Mouse (Mus musculus): Measurements from ENCODE around the gene E330009J07Rik.
A peak's percentile ranks its signal among the peaks of the same experiment; 100 is the strongest.

E330009J07Rik gene

DNA sequence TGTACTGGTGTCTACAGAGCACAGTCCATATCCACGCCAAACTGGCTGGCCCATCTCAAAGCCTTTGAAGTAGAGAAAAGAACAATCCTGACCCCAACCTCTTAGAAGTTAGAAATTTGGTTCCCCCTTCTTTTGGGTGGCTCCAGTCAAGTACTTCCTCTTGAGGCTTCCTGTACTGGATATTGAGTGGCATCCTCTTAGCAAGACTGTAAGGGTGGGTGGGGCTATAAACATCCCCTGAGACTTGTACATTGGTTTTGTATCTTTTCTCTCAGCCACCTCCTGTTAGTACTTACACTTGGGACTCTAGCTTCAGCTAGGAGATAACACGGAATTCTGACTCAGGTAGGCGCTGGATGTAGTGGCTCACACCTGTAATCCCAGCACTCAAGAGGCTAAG is 5.7 kb downstream of the E330009J07Rik start:
- DNase-seq (ENCODE audit: low spot score in 2 of 2): peak in 1 of 2 experiments; percentile 36

DNA sequence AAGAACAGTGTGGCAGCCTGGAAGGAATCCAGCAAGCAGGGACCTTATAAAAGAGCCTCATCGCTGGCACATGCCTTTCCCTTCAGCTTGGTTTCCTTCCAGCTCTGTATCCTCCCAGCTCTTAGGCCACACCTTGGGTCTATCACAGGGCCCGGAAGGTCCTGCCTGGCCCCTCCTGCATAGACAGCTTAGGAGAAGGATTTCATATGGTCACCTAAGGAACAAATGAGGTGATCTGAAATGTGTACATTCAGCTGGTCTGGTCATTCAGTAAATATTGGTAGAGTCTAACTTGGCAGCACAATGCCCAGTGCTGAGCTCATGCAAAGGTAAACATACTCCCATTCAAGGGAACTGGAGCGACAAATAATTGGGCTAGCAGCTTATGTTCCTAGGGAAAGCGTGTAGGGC is 6.4 kb downstream of the E330009J07Rik start:
- no peak for DNase-seq (ENCODE audit: low spot score in 2 of 2)

GRCm38 (mm10) chr6:40428696-40429095 is 7.2 kb downstream of the E330009J07Rik start:
- DNase-seq (ENCODE audit: low spot score in 2 of 2): no peak

- no peak for DNase-seq (ENCODE audit: low spot score in 2 of 2)
These were observed 8.5 kb downstream of the E330009J07Rik start for GRCm38 (mm10) chr6:40427441-40427840.

DNA sequence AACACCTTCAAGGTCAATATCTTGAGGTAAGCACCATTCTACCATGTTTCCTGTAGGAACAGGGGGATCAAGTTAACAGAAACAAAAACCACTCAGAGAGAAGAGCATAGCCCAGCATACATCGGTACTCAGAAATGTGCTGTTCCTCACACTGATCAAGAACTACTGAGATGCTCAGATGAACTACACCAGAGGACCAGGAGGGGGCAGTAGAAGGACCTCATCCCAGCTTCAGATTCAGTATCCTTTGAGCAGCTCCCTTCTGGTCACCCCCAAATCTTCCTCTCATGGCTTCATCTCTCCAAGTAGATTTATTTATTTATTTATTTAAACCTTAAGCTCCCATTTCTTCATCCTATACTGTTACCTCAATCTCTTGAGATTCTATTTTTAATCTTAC is 12.2 kb downstream of the E330009J07Rik start:
- DNase-seq (ENCODE audit: low spot score in 2 of 2): peak; percentile 19 to 67

GRCm38 (mm10) chr6:40423013-40423412 is 12.9 kb downstream of the E330009J07Rik start:
- no peak for DNase-seq (ENCODE audit: low spot score in 2 of 2)

GRCm38 (mm10) chr6:40421099-40421498 is 14.8 kb downstream of the E330009J07Rik start:
- no peak for DNase-seq (ENCODE audit: low spot score in 2 of 2)

GRCm38 (mm10) chr6:40418386-40418785 is 17.5 kb downstream of the E330009J07Rik start:
- no peak for DNase-seq (ENCODE audit: low spot score in 2 of 2)

- DNase-seq (ENCODE audit: low spot score in 2 of 2): no peak
These were observed 20.1 kb downstream of the E330009J07Rik start for GRCm38 (mm10) chr6:40415799-40416198.

GRCm38 (mm10) chr6:40413565-40413964 is 22.4 kb downstream of the E330009J07Rik start:
- DNase-seq (ENCODE audit: low spot score in 2 of 2): no peak

GRCm38 (mm10) chr6:40413046-40413445 is 22.9 kb downstream of the E330009J07Rik start:
- DNase-seq (ENCODE audit: low spot score in 2 of 2): no peak

- DNase-seq (ENCODE audit: low spot score in 2 of 2): no peak
These were observed 24.9 kb downstream of the E330009J07Rik start for GRCm38 (mm10) chr6:40411085-40411484.

GRCm38 (mm10) chr6:40403640-40404285 is 32.2 kb downstream of the E330009J07Rik start:
- no peak for DNase-seq (ENCODE audit: low spot score in 2 of 2)

- DNase-seq (ENCODE audit: low spot score in 2 of 2): no peak
These were observed 33.9 kb downstream of the E330009J07Rik start for GRCm38 (mm10) chr6:40402031-40402430.

DNA sequence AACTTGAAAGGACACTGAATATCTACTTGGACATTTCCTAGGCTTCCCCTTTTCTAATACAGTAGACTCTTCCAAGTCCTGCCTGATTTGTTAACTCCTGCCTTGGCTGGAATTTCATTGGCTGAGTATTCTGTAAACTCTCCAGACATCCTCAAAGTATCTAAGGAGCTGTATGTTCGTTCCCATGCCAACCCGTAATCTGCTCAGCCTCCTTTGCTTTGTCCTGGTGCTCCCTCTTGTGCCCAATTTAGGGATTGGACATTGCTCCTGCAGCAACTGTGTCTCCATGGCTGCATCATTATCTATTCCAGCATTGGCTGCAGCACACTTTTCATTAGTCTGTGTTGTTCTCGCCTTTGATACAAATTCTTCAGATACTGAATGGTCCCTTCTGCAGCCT is 42.7 kb downstream of the E330009J07Rik start:
- DNase-seq (ENCODE audit: low spot score in 2 of 2): peak in 1 of 2 experiments; percentile 32

- no peak for DNase-seq (ENCODE audit: low spot score in 2 of 2)
These were observed 45.0 kb downstream of the E330009J07Rik start for GRCm38 (mm10) chr6:40390975-40391374.

DNA sequence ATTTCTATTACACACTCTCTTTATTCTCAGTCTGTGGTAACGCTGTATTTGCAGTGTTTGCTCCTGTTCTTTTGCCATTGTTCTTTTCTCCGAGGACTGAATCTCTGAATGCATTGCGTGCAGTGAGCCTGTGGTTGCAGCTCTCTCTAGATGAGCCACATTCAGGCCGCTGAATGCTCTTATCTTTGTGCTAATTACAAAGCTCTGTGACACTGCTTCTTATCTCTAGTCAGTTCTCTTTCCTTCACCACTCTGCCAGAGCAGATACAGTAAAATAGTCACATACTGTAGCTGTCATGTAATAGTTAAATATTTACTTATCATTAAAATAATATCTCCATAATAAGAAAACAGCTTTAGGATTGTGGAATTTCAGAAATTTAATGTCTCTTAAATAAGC is 47.3 kb downstream of the E330009J07Rik start:
- no peak for DNase-seq (ENCODE audit: low spot score in 2 of 2)

GRCm38 (mm10) chr6:40385682-40386081 is 50.3 kb downstream of the E330009J07Rik start:
- DNase-seq (ENCODE audit: low spot score in 2 of 2): no peak

GRCm38 (mm10) chr6:40381908-40382307 is 54.0 kb downstream of the E330009J07Rik start:
- no peak for DNase-seq (ENCODE audit: low spot score in 2 of 2)

DNA sequence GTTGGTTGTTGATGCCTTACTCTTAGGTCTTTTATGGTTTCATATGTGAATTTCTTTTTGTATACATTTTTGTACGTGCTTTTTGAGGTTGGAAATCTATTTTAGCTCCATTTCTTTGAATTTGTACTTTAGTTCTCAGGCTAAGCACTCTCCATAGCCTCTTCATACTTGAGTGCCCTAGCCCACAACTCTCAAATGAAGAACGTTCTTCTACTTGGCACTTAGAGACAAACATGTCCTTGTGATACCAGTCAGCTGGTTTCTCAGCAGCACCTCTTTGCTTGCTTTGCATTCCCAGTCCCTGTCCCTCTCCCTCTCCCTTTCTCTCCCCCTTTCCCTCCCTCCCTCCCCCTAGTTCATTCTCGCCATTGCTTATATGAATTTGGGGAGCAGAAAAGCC is 55.8 kb downstream of the E330009J07Rik start:
- DNase-seq (ENCODE audit: low spot score in 2 of 2): no peak

GRCm38 (mm10) chr6:40371031-40371430 is 64.9 kb downstream of the E330009J07Rik start:
- no peak for DNase-seq (ENCODE audit: low spot score in 2 of 2)

GRCm38 (mm10) chr6:40353360-40353759 is 82.6 kb downstream of the E330009J07Rik start:
- no peak for DNase-seq (ENCODE audit: low spot score in 2 of 2)
